In the genomic region with DNA sequence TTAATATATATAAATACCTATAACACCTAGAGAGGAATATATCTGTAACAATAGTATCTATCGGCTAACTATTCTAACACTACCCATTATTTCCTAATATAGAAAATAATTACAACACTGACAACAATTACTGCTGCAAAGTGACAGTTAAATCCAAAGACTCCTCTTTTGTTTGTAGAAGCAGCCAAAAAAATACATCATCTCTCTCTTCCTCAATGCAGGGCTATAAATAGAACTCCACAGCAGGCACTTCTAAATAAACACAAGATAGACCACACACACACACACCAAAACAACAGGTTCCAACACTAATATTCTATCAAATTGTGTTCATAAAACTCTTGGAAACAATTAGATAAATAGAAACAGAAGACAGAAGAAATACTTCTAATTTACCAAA, we compare ENCODE assay signal across 24 mouse cellular contexts. TPM values are rescaled to one million over a fixed set of nuclear protein-coding genes. Genes with fewer than 3 reads are reported as not detected.
DNase-seq lines count a peak whose midpoint lies in the region; ATAC-seq and TF ChIP-seq lines count a peak whose summit lies in the region.
"Had no signal": no experiment of that assay in that cellular context is flagged by ENCODE, and none has a peak within 500 bp of the region (broad histone marks: within the 10 kb centered on the region; RNA-seq: fewer than 3 reads in every experiment).

No protein-coding gene starts in this region.

- H3K36me3 ChIP-seq in heart, adult 2 months (ENCODE audit: control insufficient read depth, insufficient read depth, low read length): peaks cover 21% of the 10 kb centered on the region
- no peaks in the 10 kb centered on the region for H3K36me3 ChIP-seq in lung, postnatal 0 days (ENCODE audit: insufficient read depth, low read length)

- TF ChIP-seq EP300 in heart, adult 2 months (IDR thresholded peaks at IDR 0.05; ENCODE audit: insufficient read depth, low read depth, low read length): no peak
- TF ChIP-seq EP300 in lung, postnatal 0 days (IDR thresholded peaks at IDR 0.05): no peak

- intact Hi-C loops in heart, adult 2 months (cut with DNase I): no loop called here
- intact Hi-C loops in left cerebral cortex, adult 2 months (cut with DNase I): no loop called here

- H3K4me3 ChIP-seq in heart, adult 2 months: no peak overlapping the region
- no peak overlapping the region; the same call in 1 of the 2 replicates for H3K4me3 ChIP-seq in layer of hippocampus, adult 2 months
- H3K4me3 ChIP-seq in lung, postnatal 0 days (ENCODE audit: low read depth, low read length): no peak overlapping the region
- no peak overlapping the region for H3K4me3 ChIP-seq in left cerebral cortex, adult 2 months
- H3K4me3 ChIP-seq: embryonic facial prominence, embryonic 10.5 days; embryonic facial prominence, embryonic 13.5 days; erythroblast, embryonic 14.5 days; forebrain, embryonic 12.5 days; forebrain, embryonic 15.5 days; heart, embryonic 13.5 days; hindbrain, embryonic 12.5 days; hindbrain, embryonic 15.5 days had no signal

- peak overlapping the region; percentile 6 for H3K27ac ChIP-seq in heart, adult 2 months
- peak overlapping the region; percentile 70 for H3K27ac ChIP-seq in layer of hippocampus, adult 2 months
- H3K27ac ChIP-seq in lung, postnatal 0 days (ENCODE audit: low read length): no peak overlapping the region
- no peak overlapping the region for H3K27ac ChIP-seq in left cerebral cortex, adult 2 months
- H3K27ac ChIP-seq: embryonic facial prominence, embryonic 10.5 days; embryonic facial prominence, embryonic 13.5 days; forebrain, embryonic 12.5 days; forebrain, embryonic 15.5 days; hindbrain, embryonic 12.5 days; hindbrain, embryonic 15.5 days had no signal

- H3K4me2 ChIP-seq in lung, postnatal 0 days (replicated peaks; ENCODE audit: low read depth, low read length): no peak overlapping the region
- H3K4me2 ChIP-seq: embryonic facial prominence, embryonic 13.5 days; forebrain, embryonic 12.5 days; forebrain, embryonic 15.5 days; heart, embryonic 13.5 days; hindbrain, embryonic 12.5 days; hindbrain, embryonic 15.5 days had no signal

- no peak overlapping the region for H3K9ac ChIP-seq in heart, adult 2 months (ENCODE audit: low read depth, low read length)
- no peak overlapping the region for H3K9ac ChIP-seq in lung, postnatal 0 days (replicated peaks; ENCODE audit: low read depth)
- H3K9ac ChIP-seq: embryonic facial prominence, embryonic 13.5 days; forebrain, embryonic 12.5 days; forebrain, embryonic 15.5 days; heart, embryonic 13.5 days; hindbrain, embryonic 12.5 days; hindbrain, embryonic 15.5 days had no signal

- WGBS in heart, adult 2 months: 33% methylated on average over 1 of the region's 1 CpGs
- 59% methylated on average over 1 of the region's 1 CpGs for WGBS in lung, postnatal 0 days

- no peak for ATAC-seq in lung, postnatal 0 days
- ATAC-seq: CD4-positive, CD25-positive, alpha-beta regulatory T cell, adult 4 months; forebrain, embryonic 15.5 days had no signal

- DNase-seq in heart, adult 2 months: no peak
- DNase-seq in heart, adult 8-10 months (ENCODE audit: low spot score): no peak
- no peak for DNase-seq in layer of hippocampus, adult 2 months (ENCODE audit: low spot score in 2 of 2)
- no peak for DNase-seq in layer of hippocampus, adult 9-10 months (ENCODE audit: low spot score)
- DNase-seq in lung, postnatal 0 days (ENCODE audit: low spot score): peak; percentile 55
- no peak for DNase-seq in lung, postnatal 25 days (ENCODE audit: low spot score)
- no peak for DNase-seq in left cerebral cortex, adult 2 months (ENCODE audit: extremely low spot score in 1 of 2, low spot score in 2 of 2)
- DNase-seq: adrenal gland, adult 2 months; adrenal gland, postnatal 14 days; cerebellum, adult 11-12 months; cerebellum, adult 8-10 months; cerebellum, postnatal 10 days; cerebellum, postnatal 36 days; embryo, embryonic 11 days; gastrocnemius, postnatal 14 days had no signal

- H3K9me3 ChIP-seq in lung, postnatal 0 days (ENCODE audit: low read length): no peaks in the 10 kb centered on the region
- H3K9me3 ChIP-seq: embryonic facial prominence, embryonic 10.5 days; embryonic facial prominence, embryonic 13.5 days; forebrain, embryonic 12.5 days; forebrain, embryonic 15.5 days; heart, embryonic 13.5 days; hindbrain, embryonic 12.5 days; hindbrain, embryonic 15.5 days had no signal

- TF ChIP-seq POLR2A in heart, adult 2 months (IDR thresholded peaks at IDR 0.05; ENCODE audit: insufficient read depth, low read depth, low read length): no peak

- H3K27me3 ChIP-seq in heart, adult 2 months (ENCODE audit: control insufficient read depth, insufficient read depth, low read length): no peaks in the 10 kb centered on the region
- H3K27me3 ChIP-seq in lung, postnatal 0 days (replicated peaks; ENCODE audit: insufficient read depth, low read length): no peaks in the 10 kb centered on the region
- H3K27me3 ChIP-seq: embryonic facial prominence, embryonic 13.5 days; forebrain, embryonic 12.5 days; forebrain, embryonic 15.5 days; heart, embryonic 13.5 days; hindbrain, embryonic 12.5 days; hindbrain, embryonic 15.5 days had no signal

- TF ChIP-seq CTCF in heart, adult 2 months (IDR thresholded peaks at IDR 0.05): no peak
- TF ChIP-seq CTCF in layer of hippocampus, adult 2 months (conservative IDR thresholded peaks at IDR 0.05): no peak
- TF ChIP-seq CTCF in lung, postnatal 0 days (IDR thresholded peaks at IDR 0.05): no peak
- no peak for TF ChIP-seq CTCF in left cerebral cortex, adult 2 months (IDR thresholded peaks at IDR 0.05)

- H3K79me2 ChIP-seq in heart, adult 2 months (replicated peaks; ENCODE audit: control insufficient read depth, insufficient read depth, low read length): peaks cover 11% of the 10 kb centered on the region

- peaks cover 17% of the 10 kb centered on the region for H3K4me1 ChIP-seq in heart, adult 2 months (ENCODE audit: control insufficient read depth, insufficient read depth, low read length)
- H3K4me1 ChIP-seq in lung, postnatal 0 days (ENCODE audit: insufficient read depth, low read depth, low read length): peaks cover 10% of the 10 kb centered on the region; the same call in 1 of the 2 replicates

RNA-seq across cellular contexts. Expression of a gene that starts 21.8 kb away (rescaled TPM):
- total RNA-seq in heart, adult 2 months (2021): 100 to 1,000 TPM; 154 to 186 TPM
- polyA plus RNA-seq in heart, adult 2 months (2012; rRNA removed): 41.6 and 79.2 TPM in 2 replicates
- total RNA-seq in heart, adult 8-10 months (2022): 100 to 1,000 TPM; 159 to 211 (median 191) TPM
- total RNA-seq in layer of hippocampus, adult 2 months (2021): 100 to 1,000 TPM; 403 to 414 TPM
- polyA plus RNA-seq in lung, postnatal 0 days (2015; fragmentation: Nextera tagmentation; extraction: Ambion mirVana): 35.6 and 36.7 TPM in 2 replicates
- 100 to 1,000 TPM; 444 to 487 TPM for total RNA-seq in left cerebral cortex, adult 2 months (2021)
- polyA plus RNA-seq: erythroblast, embryonic 14.5 days had no signal

Comparison
In these comparisons a context has a peak if more than half of its experiments do, and no peak if none do; other contexts are left out.
1. H3K27ac ChIP-seq: peak in heart, adult 2 months (single experiment) and layer of hippocampus, adult 2 months (single experiment); none in lung, postnatal 0 days (single experiment) and left cerebral cortex, adult 2 months (single experiment).